Mouse (Mus musculus) lung, postnatal 0 days (tissue): ENCODE data around the gene Spin4. TPM values are rescaled to one million over a fixed set of nuclear protein-coding genes. Genes with fewer than 3 reads are reported as not detected.

Experiments used
- ATAC-seq: fragments of 200-750 bp; cut with Nextera tagmentation; 2 replicates; pipeline ENCODE4 v1.8.0; 2017; ENCODE audit warnings: moderate library complexity
- DNase-seq: peaks from one replicate; pipeline ENCODE4 v3.0.0-alpha.2; 2016; ENCODE audit warnings: low spot score
- H3K27ac ChIP-seq: fragments of 300-500 bp; sonication (generic); 2 replicates; pipeline ENCODE4 v1.5.1; 2014; ENCODE audit warnings: antibody characterized with exemption, mild to moderate bottlenecking, low read length, mixed read lengths
- H3K27me3 ChIP-seq: fragments of 300-500 bp; sonication (generic); replicated peaks from 2 replicates; pipeline ENCODE4 v1.6.1; 2014; ENCODE audit warnings: low read length, mixed read lengths; ENCODE audit not compliant: insufficient read depth
- H3K36me3 ChIP-seq: fragments of 300-500 bp; sonication (generic); 2 replicates; pipeline ENCODE4 v1.6.1; 2014; ENCODE audit warnings: low read length, mixed read lengths; ENCODE audit not compliant: insufficient read depth
- H3K4me1 ChIP-seq: fragments of 300-500 bp; sonication (generic); 2 replicates; pipeline ENCODE4 v1.6.1; 2014; ENCODE audit warnings: antibody characterized with exemption, low read depth, low read length, mixed read lengths; ENCODE audit not compliant: insufficient read depth
- H3K4me2 ChIP-seq: fragments of 300-500 bp; sonication (generic); replicated peaks from 2 replicates; pipeline ENCODE4 v1.6.1; 2014; ENCODE audit warnings: low read depth, mild to moderate bottlenecking, low read length, moderate library complexity, mixed read lengths
- H3K4me3 ChIP-seq: fragments of 300-500 bp; sonication (generic); 2 replicates; pipeline ENCODE4 v1.5.1; 2014; ENCODE audit warnings: low read depth, low read length
- H3K9ac ChIP-seq: fragments of 300-500 bp; sonication (generic); replicated peaks from 2 replicates; pipeline ENCODE4 v1.6.1; 2014; ENCODE audit warnings: low read depth, mild to moderate bottlenecking
- H3K9me3 ChIP-seq: fragments of 300-500 bp; sonication (generic); 2 replicates; pipeline ENCODE4 v1.6.1; 2016; ENCODE audit warnings: low read length, mixed read lengths
- CTCF ChIP-seq: IDR thresholded peaks from 2 replicates; pipeline ENCODE4 v1.5.1; 2016; ENCODE audit warnings: antibody characterized with exemption, mild to moderate bottlenecking
- EP300 ChIP-seq: IDR thresholded peaks from 2 replicates; pipeline ENCODE4 v1.6.1; 2016; ENCODE audit warnings: antibody characterized with exemption, mild to moderate bottlenecking, control low read depth
- WGBS: fragments of 180-500 bp; shearing (Covaris S2); extraction: QIAGEN DNeasy Blood & Tissue Kit; methylation state at CpG from one replicate; pipeline ENCODE4 v1.1.7; 2014; 5-methylcytosine and 5-hydroxymethylcytosine counted together
- polyA plus RNA-seq: library from polyadenylated mRNA; unstranded; fragments of >200 nt; fragmentation: Nextera tagmentation; extraction: Ambion mirVana; gene quantifications from 2 replicates; pipeline ENCODE4 v1.2.1, GENCODE M21; 2015

Gene Spin4
- polyA plus RNA-seq = 4.6 and 5.5 TPM in 2 replicates

DNA sequence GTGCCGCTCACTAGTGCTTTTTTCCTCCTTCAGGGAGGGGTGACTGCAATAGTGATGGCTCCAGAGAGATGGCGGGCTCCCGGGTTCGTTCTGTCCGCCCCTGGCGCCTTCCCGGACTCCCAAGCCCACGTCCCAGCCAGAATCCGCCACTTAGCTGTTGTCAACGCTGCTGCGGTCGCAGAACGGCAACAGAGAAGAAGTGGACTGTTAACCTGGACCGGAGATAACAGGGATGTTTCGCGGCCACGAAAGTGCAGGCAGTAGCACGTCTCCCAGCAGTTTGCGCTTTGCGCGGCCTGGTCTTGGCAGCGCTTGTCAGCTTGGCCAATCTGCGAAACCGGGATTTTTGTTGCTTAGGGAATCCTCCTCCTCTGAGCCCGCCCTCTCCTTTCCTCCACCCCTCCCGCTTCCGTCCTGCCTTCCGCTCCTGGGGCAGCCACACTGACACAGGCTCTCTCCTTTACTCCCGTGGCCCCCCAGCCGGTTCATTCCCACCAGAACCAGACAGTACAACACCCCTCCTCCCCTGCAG lies at the start of gene Spin4:
TSS of gene Spin4 (minus strand) at position 322 of the 532 bp plus-strand sequence.
- Histone ChIP-seq H3K4me3 (peak within 1 kb of the TSS; percentile 46), H3K4me2 (peak within 1 kb of the TSS; percentile 63), H3K9me3 (no peaks in the 10 kb centered on the region), H3K36me3 (no peaks in the 10 kb centered on the region), H3K4me1 (no peaks in the 10 kb centered on the region), H3K27ac (peak within 1 kb of the TSS; percentile 77), H3K27me3 (no peaks in the 10 kb centered on the region), H3K9ac (peak within 1 kb of the TSS; percentile 24; the same call in 1 of the 2 replicates)
- 14% methylated on average over 28 of the region's 30 CpGs for WGBS
- peak; percentile 94 for DNase-seq
- TF ChIP-seq CTCF (0 out of 2 replicates have a peak, but pooled peaks have one; percentile 0), EP300 (no peak)
- ATAC-seq = peak; percentile 97

DNA sequence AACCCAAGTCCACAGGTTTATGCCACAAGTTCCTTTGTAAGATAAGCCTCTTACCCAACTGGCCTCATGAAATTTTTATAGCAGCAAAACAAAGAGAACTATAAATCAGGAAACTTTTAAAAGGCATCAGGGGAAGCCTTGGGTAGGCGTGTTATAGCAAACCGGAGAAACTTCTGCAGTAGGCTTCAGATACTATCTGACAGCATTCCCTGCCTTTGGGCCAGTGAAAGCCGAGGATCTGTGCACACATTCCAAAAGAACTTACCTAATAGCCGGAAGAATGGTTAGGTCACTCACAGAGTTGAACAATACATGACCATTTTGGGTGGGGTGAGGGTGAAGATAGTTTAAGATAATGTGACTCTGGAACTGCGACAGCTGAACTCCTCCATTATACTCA lies 1.4 kb upstream of the Spin4 start:
- no peak overlapping the region for H3K4me2 ChIP-seq
- H3K27me3 ChIP-seq = no peaks in the 10 kb centered on the region
- H3K36me3 ChIP-seq = no peaks in the 10 kb centered on the region
- no peak overlapping the region for H3K9ac ChIP-seq
- H3K4me3 ChIP-seq = no peak overlapping the region
- no peak for TF ChIP-seq CTCF
- no peak for TF ChIP-seq EP300
- H3K4me1 ChIP-seq = no peaks in the 10 kb centered on the region
- WGBS = 77% methylated on average over 5 of the region's 5 CpGs
- DNase-seq = no peak
- no peaks in the 10 kb centered on the region for H3K9me3 ChIP-seq
- no peak overlapping the region for H3K27ac ChIP-seq
- ATAC-seq = no peak

DNA sequence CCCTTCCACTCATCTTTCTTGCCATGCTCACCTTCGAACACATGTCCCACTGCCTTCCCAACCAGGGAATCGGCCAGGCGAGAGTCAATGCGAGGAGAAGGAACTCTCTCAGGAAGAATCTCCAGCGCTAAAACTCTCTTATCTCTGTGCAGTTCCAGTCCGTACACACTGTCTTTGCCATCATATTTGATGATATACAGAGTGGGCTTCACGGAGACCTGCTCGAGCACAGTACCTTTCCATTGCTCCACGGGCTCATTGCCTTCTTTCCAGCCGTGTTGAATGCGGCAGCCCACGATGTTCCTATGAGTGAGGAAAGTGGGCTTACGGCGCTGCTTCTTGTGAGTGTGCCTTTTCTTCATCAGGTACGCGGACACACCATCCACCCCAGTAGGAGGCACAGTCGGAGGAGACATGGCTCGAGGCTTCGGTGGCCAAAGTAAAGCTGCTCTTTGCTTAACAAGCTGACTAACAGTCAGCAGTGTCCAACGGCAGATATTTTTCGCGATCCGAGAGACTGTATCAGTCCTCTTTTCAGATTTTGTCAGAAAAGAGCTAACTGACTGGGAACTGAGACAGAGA lies 612 bp downstream of the Spin4 start:
- H3K9me3 ChIP-seq = no peaks in the 10 kb centered on the region
- H3K9ac ChIP-seq = peak overlapping the region; percentile 24; the same call in 1 of the 2 replicates
- peak overlapping the region; percentile 63 for H3K4me2 ChIP-seq
- DNase-seq (peak; percentile 9), ATAC-seq (peak; percentile 31)
- peak overlapping the region; percentile 46 for H3K4me3 ChIP-seq
- 19% methylated on average over 23 of the region's 23 CpGs for WGBS
- no peak for TF ChIP-seq CTCF
- TF ChIP-seq EP300 = no peak
- peak overlapping the region; percentile 77 for H3K27ac ChIP-seq
- H3K4me1 ChIP-seq = no peaks in the 10 kb centered on the region
- H3K36me3 ChIP-seq = no peaks in the 10 kb centered on the region
- H3K27me3 ChIP-seq = no peaks in the 10 kb centered on the region

DNA sequence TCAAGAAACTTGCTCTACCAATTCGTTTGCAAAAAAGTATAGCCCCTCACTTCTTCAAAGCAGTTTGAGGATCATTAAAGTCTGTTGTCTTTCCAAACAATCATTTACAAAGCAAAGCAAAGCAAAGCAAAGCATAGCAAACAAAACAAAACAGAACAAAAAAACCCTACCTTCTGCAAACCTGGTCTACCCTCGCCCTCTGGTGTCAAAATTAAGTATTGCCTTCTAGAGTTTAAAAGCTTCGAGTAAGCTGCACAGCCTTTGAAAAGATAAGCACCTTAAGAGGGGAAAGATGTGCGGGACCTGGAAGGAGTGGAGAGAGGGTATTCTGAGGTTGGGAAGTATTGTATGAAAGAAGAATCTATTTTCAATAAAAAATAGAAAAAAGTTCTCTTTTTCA lies 14.4 kb downstream of the Spin4 start:
- no peak overlapping the region for H3K9ac ChIP-seq
- peak; percentile 48 for DNase-seq
- TF ChIP-seq EP300 = no peak
- TF ChIP-seq CTCF = peak; percentile 75
- H3K27ac ChIP-seq = no peak overlapping the region
- ATAC-seq = no peak
- H3K4me1 ChIP-seq = no peaks in the 10 kb centered on the region
- no peaks in the 10 kb centered on the region for H3K9me3 ChIP-seq
- no peak overlapping the region for H3K4me3 ChIP-seq
- H3K36me3 ChIP-seq = no peaks in the 10 kb centered on the region
- no peak overlapping the region for H3K4me2 ChIP-seq
- 14% methylated on average over 4 of the region's 4 CpGs for WGBS
- no peaks in the 10 kb centered on the region for H3K27me3 ChIP-seq

DNA sequence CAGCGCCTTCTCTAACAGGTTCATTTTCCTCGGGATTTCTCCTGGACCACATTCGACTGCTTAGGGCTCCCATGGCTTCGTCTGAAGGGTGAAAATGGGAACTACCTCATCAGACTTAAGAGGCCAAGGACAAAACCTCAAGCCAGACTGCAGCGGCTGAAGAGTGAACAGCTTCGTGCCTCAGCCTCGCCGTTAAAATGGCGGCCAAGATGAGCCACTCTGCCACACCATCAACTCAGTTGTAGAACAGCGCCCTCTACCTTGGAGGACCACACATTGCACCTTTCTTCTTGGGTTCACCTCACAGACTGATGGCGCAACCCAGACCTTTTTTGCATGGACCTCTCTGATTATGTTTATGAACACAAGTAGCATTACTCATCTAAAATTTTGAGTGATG lies 27.6 kb downstream of the Spin4 start:
- DNase-seq = no peak

DNA sequence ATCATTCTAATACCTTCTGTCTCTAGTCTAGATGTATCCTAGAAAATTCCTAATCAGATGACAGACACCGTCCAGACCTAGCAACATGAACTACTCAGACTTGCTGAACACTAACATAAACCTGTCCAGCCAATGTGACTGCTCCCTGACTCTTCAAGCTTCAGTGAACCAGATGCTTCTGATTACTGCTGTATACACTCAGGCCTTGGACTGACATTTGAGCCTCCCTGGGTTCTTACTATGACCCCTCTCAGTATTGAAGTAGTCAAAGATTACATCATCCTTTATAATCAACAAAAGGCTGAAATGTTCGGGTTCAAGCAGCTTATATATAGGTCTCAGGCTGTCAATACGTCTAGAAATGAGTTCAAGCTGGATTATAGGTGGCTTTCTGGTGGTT lies 32.4 kb downstream of the Spin4 start:
- H3K9me3 ChIP-seq = no peaks in the 10 kb centered on the region
- TF ChIP-seq CTCF (no peak), EP300 (no peak)
- H3K4me3 ChIP-seq = no peak overlapping the region
- no peak overlapping the region for H3K4me2 ChIP-seq
- no peaks in the 10 kb centered on the region for H3K27me3 ChIP-seq
- no peaks in the 10 kb centered on the region for H3K4me1 ChIP-seq
- no peak overlapping the region for H3K9ac ChIP-seq
- DNase-seq = no peak
- H3K27ac ChIP-seq = no peak overlapping the region
- no peaks in the 10 kb centered on the region for H3K36me3 ChIP-seq
- ATAC-seq = no peak
- 49% methylated on average over 3 of the region's 3 CpGs for WGBS

More for the DNA sequence above, 27.6 kb downstream of the Spin4 start:
- 92% methylated on average over 11 of the region's 11 CpGs for WGBS
- no peak overlapping the region for H3K27ac ChIP-seq
- H3K4me2 ChIP-seq = no peak overlapping the region
- no peak overlapping the region for H3K4me3 ChIP-seq
- no peaks in the 10 kb centered on the region for H3K36me3 ChIP-seq
- H3K9me3 ChIP-seq = no peaks in the 10 kb centered on the region
- no peaks in the 10 kb centered on the region for H3K27me3 ChIP-seq
- H3K9ac ChIP-seq = no peak overlapping the region
- no peaks in the 10 kb centered on the region for H3K4me1 ChIP-seq
- no peak for ATAC-seq
- TF ChIP-seq CTCF (no peak), EP300 (no peak)
